Mouse (Mus musculus) embryo, embryonic 11 days (tissue): ENCODE measurements around the gene Srsf12.

Experiments
- DNase-seq: peaks from one replicate; pipeline ENCODE4 v3.0.0-alpha.2; 2015

Gene Srsf12

GRCm38 (mm10) chr4:33249716-33250230 lies 41.0 kb downstream of the Srsf12 start:
- DNase-seq, result no peak

GRCm38 (mm10) chr4:33250867-33251266 lies 42.1 kb downstream of the Srsf12 start:
- DNase-seq, result no peak

- no peak for DNase-seq
Observed at GRCm38 (mm10) chr4:33254706-33255105, 45.9 kb downstream of the Srsf12 start.

- no peak for DNase-seq
Observed at GRCm38 (mm10) chr4:33257263-33257964, 48.6 kb downstream of the Srsf12 start.

- no peak for DNase-seq
Observed at GRCm38 (mm10) chr4:33260311-33260710, 51.5 kb downstream of the Srsf12 start.

- DNase-seq, result no peak
Observed at GRCm38 (mm10) chr4:33261311-33261753, 52.5 kb downstream of the Srsf12 start.

- DNase-seq, result no peak
Observed at GRCm38 (mm10) chr4:33262897-33263296, 54.1 kb downstream of the Srsf12 start.

- no peak for DNase-seq
Observed at GRCm38 (mm10) chr4:33264979-33265726, 56.4 kb downstream of the Srsf12 start.

- no peak for DNase-seq
Observed at GRCm38 (mm10) chr4:33270386-33271314, 61.9 kb downstream of the Srsf12 start.

GRCm38 (mm10) chr4:33273437-33273836 lies 64.6 kb downstream of the Srsf12 start:
- no peak for DNase-seq

GRCm38 (mm10) chr4:33281891-33282685 lies 73.3 kb downstream of the Srsf12 start:
- no peak for DNase-seq
